Mouse (Mus musculus) olfactory bulb, adult 2 months (tissue): ENCODE results near the gene Cercam. TPM values are rescaled to one million over a fixed set of nuclear protein-coding genes. Genes with fewer than 3 reads are reported as not detected.
"Not testable (repeated sequence)": the region's sequence is repeated elsewhere in the genome, so short reads cannot be mapped to it uniquely, and the experiment has no call there.

Source experiments
- H3K27ac ChIP-seq: fragments of 200-500 bp; 2 replicates; pipeline ENCODE4 v1.5.1; 2012; ENCODE audit warnings: low read depth, low read length; ENCODE audit not compliant: insufficient read depth
- H3K4me1 ChIP-seq: fragments of 200-500 bp; 2 replicates; pipeline ENCODE4 v1.6.1; 2012; ENCODE audit warnings: low read length; ENCODE audit not compliant: control insufficient read depth, insufficient read depth
- H3K4me3 ChIP-seq: fragments of 200-500 bp; 2 replicates; pipeline ENCODE4 v1.5.1; 2012; ENCODE audit warnings: mild to moderate bottlenecking, low read depth, low read length, moderate library complexity; ENCODE audit not compliant: insufficient read depth
- CTCF ChIP-seq: fragments of 200-500 bp; IDR thresholded peaks from 2 replicates; pipeline ENCODE4 v1.5.1; 2012; ENCODE audit warnings: low read depth, mild to moderate bottlenecking, low read length, moderate library complexity; ENCODE audit not compliant: insufficient read depth
- POLR2A ChIP-seq: fragments of 200-500 bp; IDR thresholded peaks from 2 replicates; pipeline ENCODE4 v1.6.1; 2012; ENCODE audit warnings: mild to moderate bottlenecking, low read depth, low read length, moderate library complexity; ENCODE audit not compliant: insufficient read depth
- WGBS: fragments of 180-500 bp; shearing (Covaris S2); methylation state at CpG from one replicate; pipeline ENCODE4 v1.1.7; 2018; 5-methylcytosine and 5-hydroxymethylcytosine counted together
- polyA plus RNA-seq: library from polyadenylated mRNA; stranded (reverse); fragments of >200 nt; gene quantifications from 2 replicates; pipeline ENCODE4 v1.2.4, GENCODE M21; 2012; ENCODE audit warnings: low replicate concordance; ENCODE audit not compliant: missing spikeins, insufficient read depth, insufficient read length

The Cercam gene
- polyA plus RNA-seq, 1 experiment, result not detected

- TF ChIP-seq CTCF (no peak), POLR2A (no peak)
- Histone ChIP-seq H3K4me1 (peaks cover 14% of the 10 kb centered on the region), H3K4me3 (no peak overlapping the region), H3K27ac (no peak overlapping the region)
- WGBS, result 83% methylated on average over 4 of the region's 4 CpGs
These were observed 3.8 kb upstream of the Cercam start for GRCm38 (mm10) chr2:29865125-29865524.

GRCm38 (mm10) chr2:29869646-29870451, 885 bp downstream of the Cercam start:
- H3K27ac ChIP-seq, result no peak overlapping the region
- WGBS, result 13% methylated on average over 17 of the region's 17 CpGs

GRCm38 (mm10) chr2:29872581-29873295, 3.8 kb downstream of the Cercam start:
- TF ChIP-seq POLR2A, result no peak
- TF ChIP-seq CTCF, result no peak
- Histone ChIP-seq H3K27ac (no peak overlapping the region), H3K4me3 (no peak overlapping the region), H3K4me1 (peaks cover 15% of the 10 kb centered on the region)
- WGBS, result 91% methylated on average over 10 of the region's 10 CpGs

More at GRCm38 (mm10) chr2:29869646-29870451, 885 bp downstream of the Cercam start:
- Histone ChIP-seq H3K4me1 (peaks cover 15% of the 10 kb centered on the region), H3K4me3 (peak overlapping the region; percentile 73)
- TF ChIP-seq POLR2A (no peak), CTCF (no peak)

GRCm38 (mm10) chr2:29873801-29874200, 4.8 kb downstream of the Cercam start:
- H3K4me3 ChIP-seq, result no peak overlapping the region
- TF ChIP-seq POLR2A, result no peak
- TF ChIP-seq CTCF, result no peak
- WGBS, result 91% methylated on average over 4 of the region's 4 CpGs
- no peak overlapping the region for H3K27ac ChIP-seq
- H3K4me1 ChIP-seq, result peaks cover 13% of the 10 kb centered on the region

- WGBS, result 68% methylated on average over 4 of the region's 4 CpGs
- H3K4me1 ChIP-seq, result peaks cover 9% of the 10 kb centered on the region
- H3K27ac ChIP-seq, result no peak overlapping the region
- no peak for TF ChIP-seq CTCF
- H3K4me3 ChIP-seq, result no peak overlapping the region
These were observed 9.1 kb downstream of the Cercam start for GRCm38 (mm10) chr2:29878061-29878460.

- no peak overlapping the region for H3K27ac ChIP-seq
- TF ChIP-seq POLR2A (no peak), CTCF (no peak)
- H3K4me1 ChIP-seq, result peaks cover 9% of the 10 kb centered on the region
- no peak overlapping the region for H3K4me3 ChIP-seq
- 80% methylated on average over 8 of the region's 8 CpGs for WGBS
These were observed 10.2 kb downstream of the Cercam start for GRCm38 (mm10) chr2:29879191-29879590.

GRCm38 (mm10) chr2:29879964-29880830, 11.2 kb downstream of the Cercam start:
- no peak for TF ChIP-seq POLR2A
- no peak overlapping the region for H3K27ac ChIP-seq
- 67% methylated on average over 17 of the region's 17 CpGs for WGBS

GRCm38 (mm10) chr2:29886659-29887292, 17.8 kb downstream of the Cercam start:
- peaks cover 18% of the 10 kb centered on the region for H3K4me1 ChIP-seq
- 83% methylated on average over 9 of the region's 9 CpGs for WGBS
- not testable (repeated sequence) for H3K27ac ChIP-seq, H3K4me3 ChIP-seq

More at GRCm38 (mm10) chr2:29879964-29880830, 11.2 kb downstream of the Cercam start:
- Histone ChIP-seq H3K4me3 (no peak overlapping the region), H3K4me1 (peaks cover 9% of the 10 kb centered on the region)
